Mouse (Mus musculus) MEL (cell line): ENCODE data around the gene Tmbim6. TPM values are rescaled to one million over a fixed set of nuclear protein-coding genes. Genes with fewer than 3 reads are reported as not detected.
"Not testable (repeated sequence)": the region's sequence is repeated elsewhere in the genome, so short reads cannot be mapped to it uniquely, and the experiment has no call there.

ENCODE experiments used
- DNase-seq: peaks from one replicate; pipeline ENCODE4 v3.0.0; 2011; ENCODE audit warnings: low read depth, low spot score
- H3K27ac ChIP-seq: 2 replicates; pipeline ENCODE4 v1.5.1; 2012; ENCODE audit warnings: low read depth, mild to moderate bottlenecking, control low read depth, low read length, moderate library complexity; ENCODE audit not compliant: control insufficient read depth
- H3K27me3 ChIP-seq, 2 experiments: fragments of 150-350 bp in 1 of 2; sonication (generic) in 1 of 2; 2 replicates each; pipeline ENCODE4 v1.6.1; 2012; ENCODE audit warnings: low read length in 2 of 2, mild to moderate bottlenecking in 2 of 2, improper control_type of control experiment in 1 of 2, moderate library complexity in 1 of 2; ENCODE audit not compliant: insufficient read depth in 2 of 2, control insufficient read depth in 1 of 2
- H3K36me3 ChIP-seq, 2 experiments: 2 replicates each; pipeline ENCODE4 v1.6.1; 2012 to 2014; ENCODE audit warnings: low read length in 2 of 2, improper control_type of control experiment in 1 of 2, inconsistent platforms in 1 of 2, mild to moderate bottlenecking in 1 of 2; ENCODE audit not compliant: insufficient read depth in 2 of 2, control insufficient read depth in 1 of 2
- H3K4me1 ChIP-seq, 2 experiments: fragments of 150-350 bp in 1 of 2; sonication (generic) in 1 of 2; 2 replicates each; pipeline ENCODE4 v1.6.1; 2012; ENCODE audit warnings: low read length in 2 of 2, improper control_type of control experiment in 1 of 2, mild to moderate bottlenecking in 1 of 2; ENCODE audit not compliant: insufficient read depth in 2 of 2, control insufficient read depth in 1 of 2
- H3K4me3 ChIP-seq, 2 experiments: fragments of 150-350 bp in 1 of 2; sonication (generic) in 1 of 2; 2 replicates each; pipeline ENCODE4 v1.5.1; 2012; ENCODE audit warnings: low read depth in 2 of 2, low read length in 2 of 2, mild to moderate bottlenecking in 2 of 2, moderate library complexity in 2 of 2, control low read depth in 1 of 2, improper control_type of control experiment in 1 of 2; ENCODE audit not compliant: control insufficient read depth in 1 of 2, insufficient read depth in 1 of 2
- H3K79me2 ChIP-seq: 2 replicates; pipeline ENCODE4 v1.6.1; 2012; ENCODE audit warnings: mild to moderate bottlenecking, low read length, moderate library complexity; ENCODE audit not compliant: control insufficient read depth, poor library complexity, insufficient read depth
- H3K9ac ChIP-seq: 2 replicates; pipeline ENCODE4 v1.6.1; 2012; ENCODE audit warnings: low read depth, mild to moderate bottlenecking, control low read depth, low read length, moderate library complexity; ENCODE audit not compliant: control insufficient read depth, poor library complexity, severe bottlenecking
- H3K9me3 ChIP-seq: fragments of 150-350 bp; sonication (generic); replicated peaks from 2 replicates; pipeline ENCODE4 v1.6.1; 2012; ENCODE audit warnings: mild to moderate bottlenecking, low read length, improper control_type of control experiment, moderate library complexity; ENCODE audit not compliant: insufficient read depth
- EP300 ChIP-seq, 2 experiments: IDR thresholded peaks; 2 replicates each; pipeline ENCODE4 v1.6.1; 2011; ENCODE audit warnings: improper control_type of control experiment in 2 of 2, low read length in 2 of 2, low read depth in 1 of 2, mild to moderate bottlenecking in 1 of 2
- MAX ChIP-seq: IDR thresholded peaks from 2 replicates; pipeline ENCODE4 v1.6.1; 2011; ENCODE audit warnings: low read length, improper control_type of control experiment
- MXI1 ChIP-seq: IDR thresholded peaks from 2 replicates; pipeline ENCODE4 v1.6.1; 2011; ENCODE audit warnings: mild to moderate bottlenecking, low read depth, low read length, improper control_type of control experiment
- POLR2A ChIP-seq, 2 experiments: IDR thresholded peaks; 2 replicates each; pipeline ENCODE4 v1.6.1; 2011 to 2012; ENCODE audit warnings: low read length in 2 of 2, mild to moderate bottlenecking in 2 of 2, control low read depth in 1 of 2, improper control_type of control experiment in 1 of 2, low read depth in 1 of 2, moderate library complexity in 1 of 2; ENCODE audit not compliant: control insufficient read depth in 1 of 2, insufficient read depth in 1 of 2, poor library complexity in 1 of 2
- RCOR1 ChIP-seq: IDR thresholded peaks from 2 replicates; pipeline ENCODE4 v1.6.1; 2012; ENCODE audit warnings: low read depth, mild to moderate bottlenecking, inconsistent platforms, low read length, improper control_type of control experiment
- SMC3 ChIP-seq: IDR thresholded peaks from 2 replicates; pipeline ENCODE4 v1.6.1; 2011; ENCODE audit warnings: low read depth, low read length, improper control_type of control experiment
- UBTF ChIP-seq: IDR thresholded peaks from 2 replicates; pipeline ENCODE4 v1.6.1; 2012; ENCODE audit warnings: low read depth, mild to moderate bottlenecking, inconsistent platforms, low read length, improper control_type of control experiment, moderate library complexity, borderline replicate concordance; ENCODE audit not compliant: insufficient read depth
- USF1 ChIP-seq: IDR thresholded peaks from 2 replicates; pipeline ENCODE4 v1.6.1; 2014; ENCODE audit warnings: low read depth, mild to moderate bottlenecking, inconsistent platforms, low read length, improper control_type of control experiment, moderate library complexity
- ZNF384 ChIP-seq: IDR thresholded peaks from 2 replicates; pipeline ENCODE4 v1.6.1; 2012; ENCODE audit warnings: low read depth, mild to moderate bottlenecking, inconsistent platforms, low read length, improper control_type of control experiment
- polyA plus RNA-seq, 2 experiments: library from polyadenylated mRNA; stranded (reverse) in 1 of 2; unstranded in 1 of 2; fragments of >175 nt in 1 of 2; fragments of >200 nt in 1 of 2; gene quantifications; 2 replicates each; pipeline versions ENCODE4 v1.2.1 to v1.2.4; 2012; ENCODE audit warnings: low replicate concordance in 2 of 2, low read depth in 1 of 2; ENCODE audit not compliant: insufficient read length in 2 of 2, insufficient read depth in 1 of 2, missing spikeins in 1 of 2
- total RNA-seq: library from RNA; depleted of rRNA; stranded (reverse); fragments of 300-350 nt; gene quantifications from 2 replicates; pipeline ENCODE4 v1.2.3, GENCODE M21; 2012

Gene Tmbim6
- total and polyA plus RNA-seq, 3 experiments: 243 to 339 TPM; not detected in 1

DNA sequence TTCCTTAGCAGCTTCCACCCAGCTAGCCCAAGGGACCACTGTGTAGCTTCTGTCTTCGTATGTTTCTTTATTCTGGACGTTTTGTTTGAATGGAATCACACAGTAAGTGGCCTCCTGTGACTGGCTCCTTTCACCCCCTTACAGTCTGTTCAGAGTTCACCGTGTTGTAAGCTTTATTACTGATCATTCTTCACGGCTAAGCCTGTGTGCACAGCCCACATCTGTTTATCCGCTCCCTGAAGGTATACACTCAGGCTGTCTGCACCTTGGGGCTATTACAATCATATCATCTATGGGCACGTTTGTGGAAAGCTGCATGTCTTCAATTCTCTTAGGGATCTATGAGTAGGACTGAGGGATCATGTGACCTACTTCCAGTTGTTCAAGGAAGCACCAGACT is 52.9 kb downstream of the Tmbim6 start:
- no peaks in the 10 kb centered on the region for H3K27me3 ChIP-seq
- H3K4me3 ChIP-seq: no peak overlapping the region
- no peak overlapping the region for H3K9ac ChIP-seq
- H3K4me1 ChIP-seq: peaks cover 3 to 17% of the 10 kb centered on the region in 2 experiments; a peak in 2 of 4 replicates
- TF ChIP-seq RCOR1 (no peak), USF1 (peak; percentile 26; the same call in 1 of the 2 replicates)
- H3K36me3 ChIP-seq: peaks cover 0 to 14% of the 10 kb centered on the region in 2 experiments; a peak in 2 of 4 replicates
- H3K9me3 ChIP-seq: no peaks in the 10 kb centered on the region
- no peak overlapping the region for H3K27ac ChIP-seq
- H3K79me2 ChIP-seq: no peaks in the 10 kb centered on the region
- DNase-seq: no peak

GRCm38 (mm10) chr15:99446136-99446535 is 53.5 kb downstream of the Tmbim6 start:
- H3K27ac ChIP-seq, H3K27me3 ChIP-seq, DNase-seq, H3K9ac ChIP-seq, H3K4me3 ChIP-seq, H3K79me2 ChIP-seq, H3K9me3 ChIP-seq: not testable (repeated sequence)
- Histone ChIP-seq H3K36me3 (peaks cover 0 to 17% of the 10 kb centered on the region in 2 experiments; a peak in 2 of 4 replicates), H3K4me1 (peaks cover 3 to 22% of the 10 kb centered on the region in 2 experiments; a peak in 2 of 4 replicates)

- peak overlapping the region; percentile 42 for H3K9ac ChIP-seq
- H3K27me3 ChIP-seq: no peaks in the 10 kb centered on the region
- peaks cover 0 to 20% of the 10 kb centered on the region in 2 experiments; a peak in 2 of 4 replicates for H3K36me3 ChIP-seq
- DNase-seq: no peak
- peaks cover 3 to 27% of the 10 kb centered on the region in 2 experiments; a peak in 2 of 4 replicates for H3K4me1 ChIP-seq
- H3K4me3 ChIP-seq: peak overlapping the region; percentile 4 to 17; a peak in 3 of 4 replicates
- H3K9me3 ChIP-seq: no peaks in the 10 kb centered on the region
- TF ChIP-seq MAX (peak; percentile 52; the same call in 1 of the 2 replicates), ZNF384 (no peak), EP300 (IDR thresholded peaks at IDR 0.05; ENCODE audit: low read depth in 1 of 2, low read length in 2 of 2) (0 out of 4 replicates have a peak, but pooled peaks of 1 of the 2 experiments have one; percentile 4), MXI1 (peak; percentile 83), UBTF (0 out of 2 replicates have a peak, but pooled peaks have one; percentile 62), USF1 (peak; percentile 72), POLR2A (IDR thresholded peaks at IDR 0.05; ENCODE audit: control insufficient read depth in 1 of 2, insufficient read depth in 1 of 2, low read depth in 1 of 2, low read length in 2 of 2, poor library complexity in 1 of 2) (0 out of 4 replicates have a peak, but pooled peaks of 1 of the 2 experiments have one; percentile 12), SMC3 (no peak)
- H3K27ac ChIP-seq: peak overlapping the region; percentile 76
- H3K79me2 ChIP-seq: no peaks in the 10 kb centered on the region
These were observed 56.6 kb downstream of the Tmbim6 start for GRCm38 (mm10) chr15:99449131-99449750.
